Mouse (Mus musculus) bone marrow, adult 2 months (tissue): ENCODE data around the gene Hdac5.

ENCODE experiments used
- CTCF ChIP-seq: fragments of 200-500 bp; IDR thresholded peaks from 2 replicates; pipeline ENCODE4 v1.5.1; 2011; ENCODE audit warnings: low read length, control low read depth; ENCODE audit not compliant: control insufficient read depth, insufficient read depth
- POLR2A ChIP-seq: fragments of 200-500 bp; IDR thresholded peaks from 2 replicates; pipeline ENCODE4 v1.6.1; 2011; ENCODE audit warnings: low read depth, mild to moderate bottlenecking, control low read depth, low read length, borderline replicate concordance; ENCODE audit not compliant: control insufficient read depth

DNA sequence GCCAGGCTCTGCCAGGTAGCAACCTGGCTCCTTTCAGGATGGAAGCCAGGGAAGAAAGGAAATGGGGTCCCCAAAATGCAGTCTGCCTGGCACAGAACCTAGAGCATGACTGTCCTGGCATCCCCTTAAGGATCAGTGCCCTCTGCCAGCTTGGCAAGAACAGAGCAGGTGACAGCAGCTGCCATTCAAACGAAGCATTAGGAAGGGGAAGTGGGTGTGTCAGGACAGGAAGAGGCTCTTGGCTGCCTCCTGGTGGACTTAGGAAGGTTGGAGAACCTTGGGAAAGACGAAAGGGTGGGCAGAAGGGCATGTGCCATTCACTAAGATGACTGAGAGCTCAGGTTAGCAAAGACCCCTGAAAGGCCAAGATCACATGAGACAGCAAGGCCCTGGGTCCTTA, 20.2 kb downstream of the Hdac5 start:
- TF ChIP-seq CTCF (peak; percentile 82), POLR2A (no peak)
